Mouse (Mus musculus) olfactory bulb, adult 2 months (tissue): ENCODE data around the gene Sarnp. TPM values are rescaled to one million over a fixed set of nuclear protein-coding genes. Genes with fewer than 3 reads are reported as not detected.
A peak's percentile ranks its signal among the peaks of the same experiment; 100 is the strongest.

ENCODE experiments used
- H3K27ac ChIP-seq: fragments of 200-500 bp; 2 replicates; pipeline ENCODE4 v1.5.1; 2012; ENCODE audit warnings: low read depth, low read length; ENCODE audit not compliant: insufficient read depth
- H3K4me1 ChIP-seq: fragments of 200-500 bp; 2 replicates; pipeline ENCODE4 v1.6.1; 2012; ENCODE audit warnings: low read length; ENCODE audit not compliant: control insufficient read depth, insufficient read depth
- H3K4me3 ChIP-seq: fragments of 200-500 bp; 2 replicates; pipeline ENCODE4 v1.5.1; 2012; ENCODE audit warnings: mild to moderate bottlenecking, low read depth, low read length, moderate library complexity; ENCODE audit not compliant: insufficient read depth
- CTCF ChIP-seq: fragments of 200-500 bp; IDR thresholded peaks from 2 replicates; pipeline ENCODE4 v1.5.1; 2012; ENCODE audit warnings: low read depth, mild to moderate bottlenecking, low read length, moderate library complexity; ENCODE audit not compliant: insufficient read depth
- POLR2A ChIP-seq: fragments of 200-500 bp; IDR thresholded peaks from 2 replicates; pipeline ENCODE4 v1.6.1; 2012; ENCODE audit warnings: mild to moderate bottlenecking, low read depth, low read length, moderate library complexity; ENCODE audit not compliant: insufficient read depth
- WGBS: fragments of 180-500 bp; shearing (Covaris S2); methylation state at CpG from one replicate; pipeline ENCODE4 v1.1.7; 2018; 5-methylcytosine and 5-hydroxymethylcytosine counted together
- polyA plus RNA-seq: library from polyadenylated mRNA; stranded (reverse); fragments of >200 nt; gene quantifications from 2 replicates; pipeline ENCODE4 v1.2.4, GENCODE M21; 2012; ENCODE audit warnings: low replicate concordance; ENCODE audit not compliant: missing spikeins, insufficient read depth, insufficient read length

Gene Sarnp
- polyA plus RNA-seq, 1 experiment: not detected

- peak within 1 kb of the TSS; percentile 85 for H3K4me3 ChIP-seq
- peak within 1 kb of the TSS; percentile 95 for H3K27ac ChIP-seq
- peaks cover 24% of the 10 kb centered on the region for H3K4me1 ChIP-seq
- 11% methylated on average over 1 of the region's 1 CpGs for WGBS
- TF ChIP-seq POLR2A: no peak
- TF ChIP-seq CTCF: no peak
These were observed 105.6 kb downstream of the Sarnp start, which contains the start of gene Rdh5 for GRCm38 (mm10) chr10:128922822-128923012. Rdh5 (minus strand) TSS chr10:128922888.

GRCm38 (mm10) chr10:128923013-128923691 is 106.0 kb downstream of the Sarnp start:
- peaks cover 21% of the 10 kb centered on the region for H3K4me1 ChIP-seq
- WGBS: under 1% methylated on average over 42 of the region's 42 CpGs

GRCm38 (mm10) chr10:128923935-128924334 is 106.8 kb downstream of the Sarnp start, which contains the start of gene Bloc1s1:
Bloc1s1 (minus strand) TSS chr10:128924035.
- peak within 1 kb of the TSS; percentile 85 for H3K4me3 ChIP-seq
- H3K4me1 ChIP-seq: peaks cover 17% of the 10 kb centered on the region
- TF ChIP-seq POLR2A (no peak), CTCF (no peak)
- peak within 1 kb of the TSS; percentile 95 for H3K27ac ChIP-seq
- WGBS: 27% methylated on average over 9 of the region's 9 CpGs

More at GRCm38 (mm10) chr10:128923013-128923691, 106.0 kb downstream of the Sarnp start:
- peak overlapping the region; percentile 85 for H3K4me3 ChIP-seq
- no peak for TF ChIP-seq CTCF
- TF ChIP-seq POLR2A: peak; percentile 73
- peak overlapping the region; percentile 95 for H3K27ac ChIP-seq

Other genes with a start within 250 kb of the Sarnp start
- not detected in 2 replicates for gene Erbb3, start 227.7 kb upstream of the Sarnp start, polyA plus RNA-seq
- not detected in 2 replicates for gene Rps26, start 190.6 kb upstream of the Sarnp start, polyA plus RNA-seq
- not detected in 2 replicates for gene Ikzf4, start 171.3 kb upstream of the Sarnp start, polyA plus RNA-seq
- gene Suox, start 143.3 kb upstream of the Sarnp start, polyA plus RNA-seq: not detected in 2 replicates
- not detected in 2 replicates for gene Rab5b, start 121.1 kb upstream of the Sarnp start, polyA plus RNA-seq
- not detected in 2 replicates for gene Pmel, start 113.1 kb upstream of the Sarnp start, polyA plus RNA-seq
- not detected in 2 replicates for gene Cdk2, start 112.3 kb upstream of the Sarnp start, polyA plus RNA-seq
- gene Dgka, start 72.5 kb upstream of the Sarnp start, polyA plus RNA-seq: 167 TPM in 1 of 2 replicates, not detected in the other
- gene Pym1, start 69.4 kb upstream of the Sarnp start, polyA plus RNA-seq: not detected in 2 replicates
- not detected in 2 replicates for gene Mmp19, start 26.4 kb upstream of the Sarnp start, polyA plus RNA-seq
- gene Dnajc14, start 13.3 kb upstream of the Sarnp start, polyA plus RNA-seq: not detected in 2 replicates
- not detected in 2 replicates for gene Tmem198b, start 13.0 kb upstream of the Sarnp start, polyA plus RNA-seq
- gene Ormdl2, start 4.3 kb downstream of the Sarnp start, polyA plus RNA-seq: not detected in 2 replicates
- gene Gdf11, start 74.4 kb downstream of the Sarnp start, polyA plus RNA-seq: not detected in 2 replicates
- gene Cd63, start 83.7 kb downstream of the Sarnp start, polyA plus RNA-seq: not detected in 2 replicates
- gene Rdh5, start 105.6 kb downstream of the Sarnp start, polyA plus RNA-seq: not detected in 2 replicates
- not detected in 2 replicates for gene Bloc1s1, start 106.7 kb downstream of the Sarnp start, polyA plus RNA-seq
- not detected in 2 replicates for gene Itga7, start 116.5 kb downstream of the Sarnp start, polyA plus RNA-seq
- gene Mettl7b, start 143.7 kb downstream of the Sarnp start, polyA plus RNA-seq: not detected in 2 replicates
- gene Olfr9, start 172.1 kb downstream of the Sarnp start, polyA plus RNA-seq: not detected in 2 replicates
- not detected in 2 replicates for gene Olfr763, start 193.5 kb downstream of the Sarnp start, polyA plus RNA-seq
- gene Olfr764-ps1, start 222.6 kb downstream of the Sarnp start, polyA plus RNA-seq: not detected in 2 replicates
- gene Olfr765, start 232.7 kb downstream of the Sarnp start, polyA plus RNA-seq: not detected in 2 replicates